Mouse (Mus musculus) liver, embryonic 14.5 days (tissue): ENCODE data around the gene Gas2l2. TPM values are rescaled to one million over a fixed set of nuclear protein-coding genes. Genes with fewer than 3 reads are reported as not detected.

Source experiments
- ATAC-seq: fragments of 200-750 bp; cut with Nextera tagmentation; 2 replicates; pipeline ENCODE4 v1.8.0; 2017; ENCODE audit warnings: moderate number of reproducible peaks, mild to moderate bottlenecking, moderate library complexity; ENCODE audit not compliant: insufficient read depth
- DNase-seq, 3 experiments: peaks; one replicate each; pipeline ENCODE4 v3.0.0-alpha.2; 2012 to 2013; ENCODE audit warnings: low read depth in 3 of 3, low spot score in 3 of 3
- H3K27ac ChIP-seq: fragments of 300-500 bp; sonication (generic); 2 replicates; pipeline ENCODE4 v1.5.1; 2014; ENCODE audit warnings: moderate library complexity, mild to moderate bottlenecking, control low read depth, inconsistent platforms
- H3K27me3 ChIP-seq: fragments of 300-500 bp; sonication (generic); 2 replicates; pipeline ENCODE4 v1.6.1; 2014; ENCODE audit warnings: mild to moderate bottlenecking, low read length, moderate library complexity; ENCODE audit not compliant: control insufficient read depth, insufficient read depth
- H3K36me3 ChIP-seq: fragments of 300-500 bp; sonication (generic); replicated peaks from 2 replicates; pipeline ENCODE4 v1.6.1; 2014; ENCODE audit warnings: low read depth; ENCODE audit not compliant: control insufficient read depth, insufficient read depth
- H3K4me1 ChIP-seq, 2 experiments: fragments of 200-500 bp in 1 of 2; fragments of 300-500 bp in 1 of 2; sonication (generic) in 1 of 2; replicated peaks; 2 replicates each; pipeline ENCODE4 v1.6.1; 2012 to 2014; ENCODE audit warnings: antibody characterized with exemption in 1 of 2, inconsistent platforms in 1 of 2, low read length in 1 of 2; ENCODE audit not compliant: control insufficient read depth in 2 of 2, insufficient read depth in 2 of 2
- H3K4me2 ChIP-seq: fragments of 300-500 bp; sonication (generic); 2 replicates; pipeline ENCODE4 v1.6.1; 2014; ENCODE audit warnings: low read depth, mild to moderate bottlenecking, control low read depth, moderate library complexity
- H3K4me3 ChIP-seq, 2 experiments: fragments of 200-500 bp in 1 of 2; fragments of 300-500 bp in 1 of 2; sonication (generic) in 1 of 2; 2 replicates each; pipeline ENCODE4 v1.5.1; 2012 to 2014; ENCODE audit warnings: low read depth in 2 of 2, low read length in 2 of 2, mild to moderate bottlenecking in 2 of 2, control low read depth in 1 of 2, inconsistent platforms in 1 of 2, moderate library complexity in 1 of 2; ENCODE audit not compliant: insufficient read depth in 1 of 2
- H3K9ac ChIP-seq: fragments of 300-500 bp; sonication (generic); replicated peaks from 2 replicates; pipeline ENCODE4 v1.6.1; 2014; ENCODE audit warnings: mild to moderate bottlenecking, control low read depth, moderate library complexity
- H3K9me3 ChIP-seq: fragments of 300-500 bp; sonication (generic); 2 replicates; pipeline ENCODE4 v1.6.1; 2016; ENCODE audit warnings: low read length, mixed read lengths; ENCODE audit not compliant: control insufficient read depth
- CTCF ChIP-seq: IDR thresholded peaks from 2 replicates; pipeline ENCODE4 v1.5.1; 2016; ENCODE audit warnings: antibody characterized with exemption, low read depth, control low read depth
- EP300 ChIP-seq: IDR thresholded peaks from 2 replicates; pipeline ENCODE4 v1.6.1; 2016; ENCODE audit warnings: antibody characterized with exemption, low read depth
- WGBS: fragments of 180-500 bp; shearing (Covaris S2); extraction: QIAGEN DNeasy Blood & Tissue Kit; methylation state at CpG from one replicate; pipeline ENCODE4 v1.1.7; 2014; ENCODE audit not compliant: insufficient replicate concordance; 5-methylcytosine and 5-hydroxymethylcytosine counted together
- polyA plus RNA-seq, 2 experiments: library from polyadenylated mRNA; depleted of rRNA in 1 of 2; stranded (reverse) in 1 of 2; unstranded in 1 of 2; fragments of >200 nt; fragmentation: Nextera tagmentation in 1 of 2; extraction: Ambion mirVana in 1 of 2; gene quantifications; 2 replicates each; pipeline versions ENCODE4 v1.2.1 to v1.2.3; 2012 to 2014

Gene Gas2l2
- polyA plus RNA-seq, 2 experiments: not detected

DNA sequence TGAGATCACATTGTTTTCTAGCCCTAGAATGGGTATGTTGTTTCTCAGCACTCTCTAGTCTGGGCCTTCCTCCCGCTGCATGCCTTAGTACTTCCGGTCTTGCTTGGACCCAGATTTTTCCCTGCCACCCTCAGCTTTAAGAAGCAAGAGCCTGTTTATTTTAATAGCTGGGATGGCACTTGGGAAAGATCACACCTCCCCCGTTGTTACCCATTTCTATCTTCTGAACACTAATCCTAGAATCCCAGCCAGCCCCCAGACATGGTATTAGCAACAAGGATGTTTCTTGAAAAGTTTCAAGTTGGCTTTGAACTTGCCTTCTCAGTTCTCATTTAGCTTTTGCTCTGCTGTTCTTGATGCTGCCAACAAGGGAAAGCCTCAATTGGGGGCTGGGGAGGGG lies 22.9 kb downstream of the Gas2l2 start:
- H3K27me3 ChIP-seq: peaks cover 31% of the 10 kb centered on the region
- no peak overlapping the region for H3K9ac ChIP-seq
- H3K36me3 ChIP-seq: peaks cover 3% of the 10 kb centered on the region; the same call in 1 of the 2 replicates
- ATAC-seq (no peak), DNase-seq (no peak)
- WGBS: 50% methylated on average over 3 of the region's 3 CpGs
- no peaks in the 10 kb centered on the region for H3K4me1 ChIP-seq
- no peak overlapping the region for H3K27ac ChIP-seq
- H3K4me3 ChIP-seq: no peak overlapping the region
- TF ChIP-seq CTCF (no peak), EP300 (no peak)
- H3K4me2 ChIP-seq: no peak overlapping the region
- H3K9me3 ChIP-seq: no peaks in the 10 kb centered on the region

DNA sequence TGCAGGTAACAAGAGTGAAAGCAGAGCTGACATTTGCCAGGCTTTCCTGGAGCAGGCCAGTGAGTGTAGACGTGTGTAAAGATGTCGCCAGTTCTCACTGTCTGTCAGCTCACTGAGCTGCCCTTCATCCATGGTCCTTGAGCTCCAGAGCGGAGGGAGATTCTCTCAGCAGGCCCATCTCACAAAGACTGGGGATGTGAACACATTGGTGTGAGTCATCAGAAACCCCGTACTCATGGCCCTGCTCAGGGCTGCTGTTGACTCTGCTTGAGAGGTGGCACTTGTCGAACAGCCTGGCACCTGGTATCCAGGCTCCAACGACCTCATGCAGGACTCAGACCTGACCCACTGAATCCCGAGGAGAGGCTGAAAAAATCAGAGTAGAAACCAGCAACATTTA lies 25.5 kb downstream of the Gas2l2 start:
- ATAC-seq (no peak), DNase-seq (no peak)
- no peaks in the 10 kb centered on the region for H3K4me1 ChIP-seq
- peaks cover 10% of the 10 kb centered on the region for H3K27me3 ChIP-seq
- no peak overlapping the region for H3K9ac ChIP-seq
- H3K27ac ChIP-seq: no peak overlapping the region
- H3K4me2 ChIP-seq: no peak overlapping the region
- TF ChIP-seq EP300 (no peak), CTCF (no peak)
- no peaks in the 10 kb centered on the region for H3K9me3 ChIP-seq
- 78% methylated on average over 7 of the region's 7 CpGs for WGBS
- peaks cover 5% of the 10 kb centered on the region; the same call in 1 of the 2 replicates for H3K36me3 ChIP-seq
- H3K4me3 ChIP-seq: no peak overlapping the region

DNA sequence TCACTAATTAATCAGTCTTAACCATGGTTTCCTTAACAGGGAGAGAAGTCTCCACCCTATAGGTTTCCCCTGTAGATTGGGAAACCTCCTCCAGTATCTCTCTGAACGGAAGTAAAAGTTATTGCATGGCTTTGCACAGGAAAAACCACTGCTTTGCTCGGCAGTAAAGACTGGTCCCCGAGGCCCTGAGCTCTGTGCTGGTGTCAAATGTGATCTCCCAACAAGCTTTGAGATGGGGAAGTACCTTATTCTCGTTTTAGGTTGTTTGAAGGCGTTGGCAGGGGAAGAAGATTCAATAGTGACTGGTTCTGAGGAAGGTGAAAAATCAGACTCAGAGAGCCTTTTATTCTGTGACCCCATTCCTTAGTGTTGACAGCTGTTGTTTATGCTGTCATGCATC lies 30.5 kb downstream of the Gas2l2 start:
- Histone ChIP-seq H3K4me2 (no peak overlapping the region), H3K4me3 (no peak overlapping the region), H3K27ac (no peak overlapping the region), H3K9ac (no peak overlapping the region), H3K36me3 (peaks cover 10% of the 10 kb centered on the region), H3K4me1 (no peaks in the 10 kb centered on the region), H3K9me3 (no peaks in the 10 kb centered on the region), H3K27me3 (no peaks in the 10 kb centered on the region)
- WGBS: 50% methylated on average over 5 of the region's 5 CpGs
- TF ChIP-seq EP300 (no peak), CTCF (no peak)
- no peak for ATAC-seq
- DNase-seq: no peak

DNA sequence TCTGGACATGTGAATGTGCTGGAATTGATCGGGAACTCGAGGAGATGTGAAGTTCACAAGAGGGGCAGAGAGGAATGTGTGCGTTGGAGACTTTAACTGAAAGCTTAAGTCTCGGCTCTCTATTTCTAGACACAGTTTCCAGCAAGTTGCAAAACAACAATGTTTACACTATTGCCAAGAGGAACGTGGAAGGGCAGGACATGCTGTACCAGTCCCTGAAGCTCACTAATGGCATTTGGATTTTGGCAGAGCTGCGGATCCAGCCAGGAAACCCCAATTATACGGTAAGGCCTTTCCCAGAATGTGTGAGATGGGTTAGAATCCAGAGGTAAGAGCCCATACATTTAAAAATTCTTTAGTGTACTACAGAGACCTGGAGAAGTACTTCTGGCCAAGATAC lies 31.6 kb downstream of the Gas2l2 start:
- 83% methylated on average over 7 of the region's 7 CpGs for WGBS
- H3K4me1 ChIP-seq: no peaks in the 10 kb centered on the region
- TF ChIP-seq EP300 (no peak), CTCF (no peak)
- H3K27me3 ChIP-seq: no peaks in the 10 kb centered on the region
- H3K4me3 ChIP-seq: no peak overlapping the region
- DNase-seq (no peak), ATAC-seq (no peak)
- no peak overlapping the region for H3K27ac ChIP-seq
- peaks cover 10% of the 10 kb centered on the region for H3K36me3 ChIP-seq
- H3K4me2 ChIP-seq: no peak overlapping the region
- H3K9ac ChIP-seq: no peak overlapping the region
- H3K9me3 ChIP-seq: no peaks in the 10 kb centered on the region

DNA sequence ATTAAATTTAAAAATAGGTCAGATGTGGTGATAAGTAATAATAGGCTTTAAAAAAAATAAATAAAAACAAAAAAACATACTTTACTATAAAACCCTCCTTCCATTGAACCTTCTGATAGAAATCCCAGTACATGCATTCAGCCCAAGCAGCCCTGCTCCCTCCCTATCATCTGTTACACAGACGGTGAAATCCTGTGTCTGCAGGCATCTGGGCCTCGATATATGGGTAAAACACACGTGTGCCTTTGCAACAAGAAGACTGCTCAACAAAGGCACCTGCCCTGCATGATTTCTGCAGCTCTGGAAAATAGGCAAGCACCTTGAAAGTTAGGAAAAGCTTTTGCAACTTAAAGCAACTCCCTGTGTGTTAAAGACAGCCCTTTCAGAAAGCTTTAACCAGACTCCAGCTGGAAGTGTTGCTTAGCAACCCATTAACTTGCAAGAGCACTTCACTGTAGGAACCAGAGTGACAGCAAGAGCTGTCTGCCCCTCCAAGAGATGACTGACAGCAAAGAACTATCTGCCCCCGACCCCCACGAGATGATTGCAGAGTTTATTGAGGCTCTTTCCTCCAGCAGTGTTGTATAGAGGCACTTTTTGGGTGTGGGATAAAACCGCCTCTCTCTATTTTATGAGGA lies 34.3 kb downstream of the Gas2l2 start:
- H3K4me1 ChIP-seq: no peaks in the 10 kb centered on the region
- TF ChIP-seq EP300 (no peak), CTCF (no peak)
- no peak overlapping the region for H3K4me2 ChIP-seq
- H3K36me3 ChIP-seq: peaks cover 11% of the 10 kb centered on the region
- no peaks in the 10 kb centered on the region for H3K27me3 ChIP-seq
- DNase-seq (no peak), ATAC-seq (no peak)
- no peak overlapping the region for H3K9ac ChIP-seq
- 56% methylated on average over 6 of the region's 6 CpGs for WGBS
- H3K9me3 ChIP-seq: no peaks in the 10 kb centered on the region
- no peak overlapping the region for H3K4me3 ChIP-seq
- H3K27ac ChIP-seq: no peak overlapping the region
